Mouse (Mus musculus) lung, adult 2 months (tissue): ENCODE measurements at regions not wholly inside any gene's neighbourhood (a gene's known extent, or its start where the extent isn't known, plus 50 kb on each side); places are given as distances from the start of the nearest gene placed in this dataset.

Source experiments
- CTCF ChIP-seq: fragments of 200-500 bp; IDR thresholded peaks from 2 replicates; pipeline ENCODE4 v1.5.1; 2011; ENCODE audit warnings: mild to moderate bottlenecking, low read length, control low read depth; ENCODE audit not compliant: insufficient read depth
- POLR2A ChIP-seq: fragments of 200-500 bp; IDR thresholded peaks from 2 replicates; pipeline ENCODE4 v1.6.1; 2011; ENCODE audit warnings: low read depth, mild to moderate bottlenecking, control low read depth, low read length, borderline replicate concordance; ENCODE audit errors: extremely low read depth

GRCm38 (mm10) chr11:112450227-112450626 lies 331.8 kb upstream of the Sox9 start:
- TF ChIP-seq CTCF, result no peak
- TF ChIP-seq POLR2A, result no peak
